Mouse (Mus musculus): Measurements from ENCODE around the gene Apof. TPM values are rescaled to one million over a fixed set of nuclear protein-coding genes. Genes with fewer than 3 reads are reported as not detected.
A peak's percentile ranks its signal among the peaks of the same experiment; 100 is the strongest.

Gene Apof
- total and polyA plus RNA-seq, 3 experiments, result not detected

DNA sequence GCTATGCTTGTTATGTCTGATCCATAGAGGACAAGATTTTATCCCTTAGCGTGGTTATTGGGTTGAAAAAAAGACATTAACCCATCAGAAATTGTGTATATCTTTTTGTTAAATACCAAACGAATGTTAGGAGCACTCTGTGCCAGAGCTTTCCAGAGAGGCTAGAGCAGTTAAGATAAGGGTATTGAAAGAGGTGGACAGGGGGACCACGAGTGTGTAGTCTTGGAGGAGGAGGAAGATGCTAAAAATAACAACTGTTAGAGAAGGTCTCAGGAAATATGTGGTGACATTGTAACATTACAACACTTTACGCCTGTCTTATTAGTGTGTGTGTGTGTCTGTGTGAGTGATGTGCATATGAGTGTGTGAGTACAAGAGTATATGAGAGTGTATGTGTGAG, 42.4 kb downstream of the Apof start:
- Histone ChIP-seq H3K27me3 (ENCODE audit: control insufficient read depth in 1 of 2, insufficient read depth in 2 of 2, low read length in 2 of 2) (no peaks in the 10 kb centered on the region), H3K9ac (ENCODE audit: control insufficient read depth, low read depth, low read length, poor library complexity, severe bottlenecking) (no peak overlapping the region), H3K9me3 (replicated peaks; ENCODE audit: insufficient read depth, low read length) (no peaks in the 10 kb centered on the region), H3K79me2 (ENCODE audit: control insufficient read depth, insufficient read depth, low read length, poor library complexity) (no peaks in the 10 kb centered on the region), H3K4me1 (ENCODE audit: control insufficient read depth in 1 of 2, insufficient read depth in 2 of 2, low read length in 2 of 2) (peaks cover 3 to 10% of the 10 kb centered on the region in 2 experiments), H3K27ac (ENCODE audit: control insufficient read depth, low read depth, low read length) (no peak overlapping the region), H3K4me3 (ENCODE audit: control insufficient read depth in 1 of 2, insufficient read depth in 1 of 2, low read depth in 2 of 2, low read length in 2 of 2) (no peak overlapping the region), H3K36me3 (ENCODE audit: control insufficient read depth in 1 of 2, insufficient read depth in 2 of 2, low read length in 2 of 2) (peaks cover 3 to 10% of the 10 kb centered on the region in 2 experiments; a peak in 3 of 4 replicates)
- no peak for TF ChIP-seq ZKSCAN1 (IDR thresholded peaks at IDR 0.05; ENCODE audit: low read depth, low read length)
- no peak for TF ChIP-seq POLR2AphosphoS5 (IDR thresholded peaks at IDR 0.05; ENCODE audit: borderline replicate concordance, low read depth, low read length)
- TF ChIP-seq CTCF (IDR thresholded peaks at IDR 0.05 in 2 of 3, conservative IDR thresholded peaks at IDR 0.05 in 1 of 3; ENCODE audit: control insufficient read depth in 1 of 3, insufficient read depth in 1 of 3, low read depth in 2 of 3, low read length in 3 of 3, poor library complexity in 1 of 3, severe bottlenecking in 1 of 3), result no peak
- no peak for DNase-seq (ENCODE audit: low read depth, low spot score)

- peak; percentile 71 for DNase-seq (ENCODE audit: low read depth, low spot score)
- Histone ChIP-seq H3K27ac (ENCODE audit: control insufficient read depth, low read depth, low read length) (peak overlapping the region; percentile 30; the same call in 1 of the 2 replicates), H3K27me3 (ENCODE audit: control insufficient read depth in 1 of 2, insufficient read depth in 2 of 2, low read length in 2 of 2) (no peaks in the 10 kb centered on the region), H3K36me3 (ENCODE audit: control insufficient read depth in 1 of 2, insufficient read depth in 2 of 2, low read length in 2 of 2) (peaks cover 3 to 10% of the 10 kb centered on the region in 2 experiments; a peak in 3 of 4 replicates), H3K9me3 (replicated peaks; ENCODE audit: insufficient read depth, low read length) (no peaks in the 10 kb centered on the region), H3K4me3 (ENCODE audit: control insufficient read depth in 1 of 2, insufficient read depth in 1 of 2, low read depth in 2 of 2, low read length in 2 of 2) (no peak overlapping the region), H3K9ac (ENCODE audit: control insufficient read depth, low read depth, low read length, poor library complexity, severe bottlenecking) (0 out of 2 replicates have a peak overlapping the region, but pooled peaks have one; percentile 0), H3K4me1 (ENCODE audit: control insufficient read depth in 1 of 2, insufficient read depth in 2 of 2, low read length in 2 of 2) (peaks cover 3 to 10% of the 10 kb centered on the region in 2 experiments), H3K79me2 (ENCODE audit: control insufficient read depth, insufficient read depth, low read length, poor library complexity) (no peaks in the 10 kb centered on the region)
- peak; percentile 71; the same call in 1 of the 2 replicates for TF ChIP-seq JUND (IDR thresholded peaks at IDR 0.05; ENCODE audit: low read depth, low read length)
- peak; percentile 59 for TF ChIP-seq GATA1 (IDR thresholded peaks at IDR 0.05; ENCODE audit: low read depth, low read length)
- peak; percentile 26 for TF ChIP-seq TAL1 (IDR thresholded peaks at IDR 0.05; ENCODE audit: low read length)
- no peak for TF ChIP-seq MXI1 (IDR thresholded peaks at IDR 0.05; ENCODE audit: low read depth, low read length)
- no peak for TF ChIP-seq ZMIZ1 (IDR thresholded peaks at IDR 0.05; ENCODE audit: low read depth, low read length)
- peak; percentile 65 to 73 for TF ChIP-seq EP300 (IDR thresholded peaks at IDR 0.05; ENCODE audit: low read depth in 1 of 2, low read length in 2 of 2)
- no peak for TF ChIP-seq HCFC1 (IDR thresholded peaks at IDR 0.05; ENCODE audit: low read depth, low read length)
Observed at GRCm38 (mm10) chr10:128315578-128315977, 47.1 kb downstream of the Apof start.

Other genes starting within 250 kb of the Apof start
- 1,577 and 1,612 TPM in 2 replicates for gene Naca, start 233.1 kb upstream of the Apof start, total RNA-seq (2012; rRNA removed)
- gene Naca, start 233.1 kb upstream of the Apof start, polyA plus RNA-seq (2012; ENCODE audit: insufficient read depth in 1 of 2, insufficient read length in 2 of 2, low read depth in 1 of 2, low replicate concordance in 2 of 2, missing spikeins in 1 of 2), result 1,000 to 10,000 TPM in 1 of 2 experiments, 100 to 1,000 TPM in 1; 202 to 1,039 TPM
- gene Ptges3, start 209.7 kb upstream of the Apof start, total RNA-seq (2012; rRNA removed), result 233 and 240 TPM in 2 replicates
- gene Ptges3, start 209.7 kb upstream of the Apof start, polyA plus RNA-seq (2012; ENCODE audit: insufficient read depth in 1 of 2, insufficient read length in 2 of 2, low read depth in 1 of 2, low replicate concordance in 2 of 2, missing spikeins in 1 of 2), result 100 to 1,000 TPM; 216 to 627 TPM
- 2,164 and 2,193 TPM in 2 replicates for gene Atp5b, start 185.4 kb upstream of the Apof start, total RNA-seq (2012; rRNA removed)
- 1,000 to 10,000 TPM in 1 of 2 experiments, 100 to 1,000 TPM in 1; 545 to 2,318 TPM for gene Atp5b, start 185.4 kb upstream of the Apof start, polyA plus RNA-seq (2012; ENCODE audit: insufficient read depth in 1 of 2, insufficient read length in 2 of 2, low read depth in 1 of 2, low replicate concordance in 2 of 2, missing spikeins in 1 of 2)
- 5.5 and 8.2 TPM in 2 replicates for gene Baz2a, start 177.1 kb upstream of the Apof start, total RNA-seq (2012; rRNA removed)
- gene Baz2a, start 177.1 kb upstream of the Apof start, polyA plus RNA-seq (2012; ENCODE audit: insufficient read depth in 1 of 2, insufficient read length in 2 of 2, low read depth in 1 of 2, low replicate concordance in 2 of 2, missing spikeins in 1 of 2), result 10 to 100 TPM; 33.8 to 46.0 TPM
- gene Rbms2, start 88.4 kb upstream of the Apof start, total RNA-seq (2012; rRNA removed), result 5.1 and 5.8 TPM in 2 replicates
- 10 to 100 TPM in 1 of 2 experiments, not detected in 1; 23.5 TPM for gene Rbms2, start 88.4 kb upstream of the Apof start, polyA plus RNA-seq (2012; ENCODE audit: insufficient read depth in 1 of 2, insufficient read length in 2 of 2, low read depth in 1 of 2, low replicate concordance in 2 of 2, missing spikeins in 1 of 2)
- 11.8 and 15.6 TPM in 2 replicates for gene Gls2, start 74.2 kb upstream of the Apof start, total RNA-seq (2012; rRNA removed)
- gene Gls2, start 74.2 kb upstream of the Apof start, polyA plus RNA-seq (2012; ENCODE audit: insufficient read depth in 1 of 2, insufficient read length in 2 of 2, low read depth in 1 of 2, low replicate concordance in 2 of 2, missing spikeins in 1 of 2), result 10 to 100 TPM in 1 of 2 experiments, not detected in 1; 17.8 TPM
- 13.8 and 17.2 TPM in 2 replicates for gene Spryd4, start 56.9 kb upstream of the Apof start, total RNA-seq (2012; rRNA removed)
- 10 to 100 TPM in 1 of 2 experiments, not detected in 1; 19.6 TPM for gene Spryd4, start 56.9 kb upstream of the Apof start, polyA plus RNA-seq (2012; ENCODE audit: insufficient read depth in 1 of 2, insufficient read length in 2 of 2, low read depth in 1 of 2, low replicate concordance in 2 of 2, missing spikeins in 1 of 2)
- gene Mip, start 42.8 kb upstream of the Apof start, total RNA-seq (2012; rRNA removed), result not detected in 2 replicates
- gene Mip, start 42.8 kb upstream of the Apof start, polyA plus RNA-seq (2012; ENCODE audit: insufficient read depth in 1 of 2, insufficient read length in 2 of 2, low read depth in 1 of 2, low replicate concordance in 2 of 2, missing spikeins in 1 of 2), result under 1 TPM in 1 of 2 experiments, not detected in 1; 0.04 TPM
- 49.3 and 50.2 TPM in 2 replicates for gene Timeless, start 36.6 kb upstream of the Apof start, total RNA-seq (2012; rRNA removed)
- 100 to 1,000 TPM in 1 of 2 experiments, 10 to 100 TPM in 1; 89.8 to 627 TPM for gene Timeless, start 36.6 kb upstream of the Apof start, polyA plus RNA-seq (2012; ENCODE audit: insufficient read depth in 1 of 2, insufficient read length in 2 of 2, low read depth in 1 of 2, low replicate concordance in 2 of 2, missing spikeins in 1 of 2)
- 0.27 and 0.46 TPM in 2 replicates for gene Apon, start 14.6 kb upstream of the Apof start, total RNA-seq (2012; rRNA removed)
- under 1 TPM in 1 of 2 experiments, not detected in 1; 0.46 TPM for gene Apon, start 14.6 kb upstream of the Apof start, polyA plus RNA-seq (2012; ENCODE audit: insufficient read depth in 1 of 2, insufficient read length in 2 of 2, low read depth in 1 of 2, low replicate concordance in 2 of 2, missing spikeins in 1 of 2)
- 3.4 and 3.6 TPM in 2 replicates for gene Stat2, start 1.9 kb downstream of the Apof start, total RNA-seq (2012; rRNA removed)
- gene Stat2, start 1.9 kb downstream of the Apof start, polyA plus RNA-seq (2012; ENCODE audit: insufficient read depth in 1 of 2, insufficient read length in 2 of 2, low read depth in 1 of 2, low replicate concordance in 2 of 2, missing spikeins in 1 of 2), result 1 to 10 TPM in 1 of 2 experiments, not detected in 1; 6.6 TPM
- gene Il23a, start 30.1 kb downstream of the Apof start, total RNA-seq (2012; rRNA removed), result 0.12 and 0.20 TPM in 2 replicates
- gene Il23a, start 30.1 kb downstream of the Apof start, polyA plus RNA-seq (2012; ENCODE audit: insufficient read depth in 1 of 2, insufficient read length in 2 of 2, low read depth in 1 of 2, low replicate concordance in 2 of 2, missing spikeins in 1 of 2), result under 1 TPM in 1 of 2 experiments, not detected in 1; 0.29 TPM
- 6.8 and 7.9 TPM in 2 replicates for gene Pan2, start 34.7 kb downstream of the Apof start, total RNA-seq (2012; rRNA removed)
- 10 to 100 TPM in 1 of 2 experiments, not detected in 1; 28.6 TPM for gene Pan2, start 34.7 kb downstream of the Apof start, polyA plus RNA-seq (2012; ENCODE audit: insufficient read depth in 1 of 2, insufficient read length in 2 of 2, low read depth in 1 of 2, low replicate concordance in 2 of 2, missing spikeins in 1 of 2)
- gene Cnpy2, start 53.8 kb downstream of the Apof start, total RNA-seq (2012; rRNA removed), result 92.4 and 98.1 TPM in 2 replicates
- gene Cnpy2, start 53.8 kb downstream of the Apof start, polyA plus RNA-seq (2012; ENCODE audit: insufficient read depth in 1 of 2, insufficient read length in 2 of 2, low read depth in 1 of 2, low replicate concordance in 2 of 2, missing spikeins in 1 of 2), result 100 to 1,000 TPM in 1 of 2 experiments, not detected in 1; 107 TPM
- 161 and 187 TPM in 2 replicates for gene Cs, start 69.1 kb downstream of the Apof start, total RNA-seq (2012; rRNA removed)
- gene Cs, start 69.1 kb downstream of the Apof start, polyA plus RNA-seq (2012; ENCODE audit: insufficient read depth in 1 of 2, insufficient read length in 2 of 2, low read depth in 1 of 2, low replicate concordance in 2 of 2, missing spikeins in 1 of 2), result 100 to 1,000 TPM; 133 to 256 TPM
- 6.8 and 7.7 TPM in 2 replicates for gene Coq10a, start 100.3 kb downstream of the Apof start, total RNA-seq (2012; rRNA removed)
- gene Coq10a, start 100.3 kb downstream of the Apof start, polyA plus RNA-seq (2012; ENCODE audit: insufficient read depth in 1 of 2, insufficient read length in 2 of 2, low read depth in 1 of 2, low replicate concordance in 2 of 2, missing spikeins in 1 of 2), result 10 to 100 TPM in 1 of 2 experiments, not detected in 1; 14.1 TPM
- 9.5 and 10.0 TPM in 2 replicates for gene Ankrd52, start 108.4 kb downstream of the Apof start, total RNA-seq (2012; rRNA removed)
- 10 to 100 TPM in 1 of 2 experiments, not detected in 1; 39.9 TPM for gene Ankrd52, start 108.4 kb downstream of the Apof start, polyA plus RNA-seq (2012; ENCODE audit: insufficient read depth in 1 of 2, insufficient read length in 2 of 2, low read depth in 1 of 2, low replicate concordance in 2 of 2, missing spikeins in 1 of 2)
- gene Slc39a5, start 132.6 kb downstream of the Apof start, total RNA-seq (2012; rRNA removed), result not detected in 2 replicates
- not detected for gene Slc39a5, start 132.6 kb downstream of the Apof start, polyA plus RNA-seq (2012; ENCODE audit: insufficient read depth in 1 of 2, insufficient read length in 2 of 2, low read depth in 1 of 2, low replicate concordance in 2 of 2, missing spikeins in 1 of 2)
- gene Nabp2, start 142.8 kb downstream of the Apof start, total RNA-seq (2012; rRNA removed), result 33.7 and 39.9 TPM in 2 replicates
- 100 to 1,000 TPM; 166 to 249 TPM for gene Nabp2, start 142.8 kb downstream of the Apof start, polyA plus RNA-seq (2012; ENCODE audit: insufficient read depth in 1 of 2, insufficient read length in 2 of 2, low read depth in 1 of 2, low replicate concordance in 2 of 2, missing spikeins in 1 of 2)
- 25.4 and 28.1 TPM in 2 replicates for gene Rnf41, start 143.0 kb downstream of the Apof start, total RNA-seq (2012; rRNA removed)
- 10 to 100 TPM in 1 of 2 experiments, not detected in 1; 27.4 TPM for gene Rnf41, start 143.0 kb downstream of the Apof start, polyA plus RNA-seq (2012; ENCODE audit: insufficient read depth in 1 of 2, insufficient read length in 2 of 2, low read depth in 1 of 2, low replicate concordance in 2 of 2, missing spikeins in 1 of 2)
- 22.3 and 24.8 TPM in 2 replicates for gene Smarcc2, start 190.6 kb downstream of the Apof start, total RNA-seq (2012; rRNA removed)
- gene Smarcc2, start 190.6 kb downstream of the Apof start, polyA plus RNA-seq (2012; ENCODE audit: insufficient read depth in 1 of 2, insufficient read length in 2 of 2, low read depth in 1 of 2, low replicate concordance in 2 of 2, missing spikeins in 1 of 2), result 100 to 1,000 TPM in 1 of 2 experiments, 10 to 100 TPM in 1; 68.8 to 226 TPM
- 560 and 589 TPM in 2 replicates for gene Myl6, start 225.5 kb downstream of the Apof start, total RNA-seq (2012; rRNA removed)
- 100 to 1,000 TPM in 1 of 2 experiments, not detected in 1; 399 TPM for gene Myl6, start 225.5 kb downstream of the Apof start, polyA plus RNA-seq (2012; ENCODE audit: insufficient read depth in 1 of 2, insufficient read length in 2 of 2, low read depth in 1 of 2, low replicate concordance in 2 of 2, missing spikeins in 1 of 2)
- 1.8 and 2.6 TPM in 2 replicates for gene Myl6b, start 230.0 kb downstream of the Apof start, total RNA-seq (2012; rRNA removed)
- 10 to 100 TPM in 1 of 2 experiments, not detected in 1; 18.8 TPM for gene Myl6b, start 230.0 kb downstream of the Apof start, polyA plus RNA-seq (2012; ENCODE audit: insufficient read depth in 1 of 2, insufficient read length in 2 of 2, low read depth in 1 of 2, low replicate concordance in 2 of 2, missing spikeins in 1 of 2)

Data from MEL (cell line).